Mouse (Mus musculus) cerebellum, adult 2 months (tissue): ENCODE measurements at regions not wholly inside any gene's neighbourhood (a gene's known extent, or its start where the extent isn't known, plus 50 kb on each side); places are given as distances from the start of the nearest gene placed in this dataset.

Experiments used
- CTCF ChIP-seq: fragments of 200-500 bp; IDR thresholded peaks from 2 replicates; pipeline ENCODE4 v1.5.1; 2011; ENCODE audit warnings: low read depth, mild to moderate bottlenecking, control low read depth, low read length, moderate library complexity, borderline replicate concordance; ENCODE audit not compliant: insufficient read depth
- POLR2A ChIP-seq: fragments of 200-500 bp; IDR thresholded peaks from 2 replicates; pipeline ENCODE4 v1.6.1; 2011; ENCODE audit warnings: low read length, control low read depth, borderline replicate concordance; ENCODE audit not compliant: insufficient read depth

- TF ChIP-seq CTCF (no peak), POLR2A (no peak)
Measured at GRCm38 (mm10) chr11:85986338-85986737, 100.1 kb downstream of the Tbx4 start.
